Mouse (Mus musculus) forebrain, postnatal 0 days (tissue): ENCODE results near the gene Large1. TPM values are rescaled to one million over a fixed set of nuclear protein-coding genes. Genes with fewer than 3 reads are reported as not detected.
"Not testable (repeated sequence)": the region's sequence is repeated elsewhere in the genome, so short reads cannot be mapped to it uniquely, and the experiment has no call there.

Experiments used
- ATAC-seq: fragments of 200-750 bp; cut with Nextera tagmentation; 2 replicates; pipeline ENCODE4 v1.8.0; 2017; ENCODE audit warnings: mild to moderate bottlenecking, moderate library complexity
- DNase-seq: peaks from one replicate; pipeline ENCODE4 v3.0.0-alpha.2; 2015
- H3K27ac ChIP-seq: fragments of 300-500 bp; sonication (generic); 2 replicates; pipeline ENCODE4 v1.5.1; 2014; ENCODE audit warnings: low read depth, mild to moderate bottlenecking, antibody characterized with exemption, low read length, moderate library complexity, mixed read lengths
- H3K27me3 ChIP-seq: fragments of 300-500 bp; sonication (generic); 2 replicates; pipeline ENCODE4 v1.6.1; 2014; ENCODE audit warnings: mild to moderate bottlenecking, low read length, mixed read lengths; ENCODE audit not compliant: insufficient read depth
- H3K36me3 ChIP-seq: fragments of 300-500 bp; sonication (generic); 2 replicates; pipeline ENCODE4 v1.6.1; 2014; ENCODE audit warnings: mild to moderate bottlenecking, moderate library complexity; ENCODE audit not compliant: insufficient read depth
- H3K4me1 ChIP-seq: fragments of 300-500 bp; sonication (generic); 2 replicates; pipeline ENCODE4 v1.6.1; 2014; ENCODE audit warnings: antibody characterized with exemption; ENCODE audit not compliant: insufficient read depth
- H3K4me2 ChIP-seq: fragments of 300-500 bp; sonication (generic); 2 replicates; pipeline ENCODE4 v1.6.1; 2014; ENCODE audit warnings: low read depth, mild to moderate bottlenecking, moderate library complexity
- H3K4me3 ChIP-seq: fragments of 300-500 bp; sonication (generic); 2 replicates; pipeline ENCODE4 v1.5.1; 2014; ENCODE audit warnings: low read depth, low read length, mixed read lengths
- H3K9ac ChIP-seq: fragments of 300-500 bp; sonication (generic); 2 replicates; pipeline ENCODE4 v1.6.1; 2014; ENCODE audit warnings: mild to moderate bottlenecking
- H3K9me3 ChIP-seq: fragments of 300-500 bp; sonication (generic); 2 replicates; pipeline ENCODE4 v1.6.1; 2016; ENCODE audit warnings: low read length
- CTCF ChIP-seq: sonication (generic); IDR thresholded peaks from 2 replicates; pipeline ENCODE4 v1.5.1; 2016; ENCODE audit warnings: antibody characterized with exemption, control low read depth, low read depth
- WGBS: fragments of 180-500 bp; shearing (Covaris S2); extraction: QIAGEN DNeasy Blood & Tissue Kit; methylation state at CpG from one replicate; pipeline ENCODE4 v1.1.7; 2014; 5-methylcytosine and 5-hydroxymethylcytosine counted together
- polyA plus RNA-seq: library from polyadenylated mRNA; unstranded; fragments of >200 nt; fragmentation: Nextera tagmentation; extraction: Ambion mirVana; gene quantifications from 2 replicates; pipeline ENCODE4 v1.2.1, GENCODE M21; 2015
- total RNA-seq: library from RNA; depleted of rRNA; stranded (reverse); fragments of >200 nt; gene quantifications from 2 replicates; pipeline ENCODE4 v1.2.3, GENCODE M21; 2014

The Large1 gene
- total and polyA plus RNA-seq, 2 experiments from 2014 or later: 16.7 to 112 TPM

DNA sequence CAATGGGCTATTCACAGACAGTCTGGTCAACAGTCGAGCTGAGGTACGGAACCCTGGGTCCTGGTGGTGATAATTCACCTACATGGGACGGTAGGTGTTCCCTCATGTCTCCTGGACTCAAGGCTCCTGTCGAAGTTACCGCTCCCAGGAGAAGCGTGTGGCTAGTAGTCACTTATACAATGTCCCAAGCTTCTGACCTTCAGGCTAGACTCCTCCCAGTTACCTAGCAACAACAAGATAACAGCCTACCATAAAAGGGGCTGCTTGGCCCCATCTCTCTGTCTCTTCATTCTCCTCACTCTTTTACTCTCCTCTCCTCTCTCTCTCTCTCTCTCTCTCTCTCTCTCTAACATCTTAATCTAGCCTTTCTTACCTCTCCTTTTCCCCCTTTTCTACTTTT is 217.9 kb downstream of the Large1 start:
- Histone ChIP-seq H3K4me2 (no peak overlapping the region), H3K4me1 (no peaks in the 10 kb centered on the region), H3K27me3 (no peaks in the 10 kb centered on the region), H3K4me3 (no peak overlapping the region), H3K36me3 (no peaks in the 10 kb centered on the region), H3K27ac (no peak overlapping the region), H3K9ac (no peak overlapping the region), H3K9me3 (no peaks in the 10 kb centered on the region)
- no peak for TF ChIP-seq CTCF
- WGBS: 95% methylated on average over 6 of the region's 6 CpGs
- DNase-seq (no peak), ATAC-seq (no peak)

DNA sequence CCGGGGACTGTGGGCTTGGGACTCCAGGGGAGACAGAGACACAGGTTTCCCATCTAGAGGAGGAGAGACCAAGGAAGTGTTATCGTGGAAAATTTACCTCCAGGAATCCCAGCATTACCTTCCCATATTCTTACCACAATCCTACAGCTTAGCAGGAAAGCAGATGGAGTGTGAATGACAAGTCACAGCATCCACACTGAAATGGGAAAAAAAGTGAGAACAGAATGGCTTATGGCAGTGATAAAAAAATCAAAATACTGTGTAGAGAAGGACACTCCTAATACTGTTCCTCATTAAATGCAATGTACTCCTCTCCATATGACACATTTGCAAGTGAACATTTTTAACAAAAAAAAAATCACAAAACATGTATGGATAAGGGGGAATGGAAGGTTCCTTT is 221.3 kb downstream of the Large1 start:
- H3K4me1 ChIP-seq: no peaks in the 10 kb centered on the region
- H3K36me3 ChIP-seq: no peaks in the 10 kb centered on the region
- WGBS: 73% methylated on average over 2 of the region's 2 CpGs
- no peak for TF ChIP-seq CTCF
- DNase-seq (no peak), ATAC-seq (peak; percentile 76)
- H3K27ac ChIP-seq: no peak overlapping the region
- no peak overlapping the region for H3K9ac ChIP-seq
- H3K9me3 ChIP-seq: no peaks in the 10 kb centered on the region
- no peaks in the 10 kb centered on the region for H3K27me3 ChIP-seq
- no peak overlapping the region for H3K4me3 ChIP-seq
- no peak overlapping the region for H3K4me2 ChIP-seq

DNA sequence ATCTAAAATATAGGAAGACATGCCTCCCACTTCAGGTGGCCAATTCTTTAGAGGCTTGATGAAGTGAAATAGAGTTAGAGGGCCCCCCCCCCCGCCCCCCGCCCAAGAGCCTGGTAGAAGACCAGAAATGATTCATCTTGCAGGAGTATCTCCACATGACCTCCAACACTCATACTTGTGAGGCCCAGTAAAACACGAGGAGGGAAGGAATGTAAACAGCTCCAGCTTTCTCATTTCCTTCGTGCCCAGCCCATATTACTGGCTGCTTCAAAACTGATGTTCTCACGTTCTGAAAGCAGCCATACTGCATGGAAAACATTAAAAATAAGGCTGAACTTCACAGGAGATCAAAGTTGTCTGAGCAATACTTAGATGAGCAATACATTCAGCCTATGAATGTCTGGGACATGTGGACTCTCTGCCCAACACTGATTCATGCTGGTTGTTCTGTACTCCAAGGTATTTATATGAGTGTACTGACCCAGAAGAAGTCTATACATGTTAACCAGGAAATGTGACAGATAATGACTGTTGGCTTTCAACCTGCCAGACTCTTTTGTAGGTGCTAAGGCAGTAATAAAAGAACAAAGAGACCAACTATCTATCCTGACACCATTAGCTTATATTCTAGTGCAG is 229.4 kb downstream of the Large1 start:
- Histone ChIP-seq H3K4me3 (no peak overlapping the region), H3K36me3 (no peaks in the 10 kb centered on the region), H3K27me3 (no peaks in the 10 kb centered on the region), H3K4me2 (no peak overlapping the region), H3K9me3 (no peaks in the 10 kb centered on the region), H3K4me1 (no peaks in the 10 kb centered on the region), H3K9ac (no peak overlapping the region), H3K27ac (no peak overlapping the region)
- ATAC-seq (no peak), DNase-seq (no peak)
- 83% methylated on average over 5 of the region's 5 CpGs for WGBS
- TF ChIP-seq CTCF: no peak

DNA sequence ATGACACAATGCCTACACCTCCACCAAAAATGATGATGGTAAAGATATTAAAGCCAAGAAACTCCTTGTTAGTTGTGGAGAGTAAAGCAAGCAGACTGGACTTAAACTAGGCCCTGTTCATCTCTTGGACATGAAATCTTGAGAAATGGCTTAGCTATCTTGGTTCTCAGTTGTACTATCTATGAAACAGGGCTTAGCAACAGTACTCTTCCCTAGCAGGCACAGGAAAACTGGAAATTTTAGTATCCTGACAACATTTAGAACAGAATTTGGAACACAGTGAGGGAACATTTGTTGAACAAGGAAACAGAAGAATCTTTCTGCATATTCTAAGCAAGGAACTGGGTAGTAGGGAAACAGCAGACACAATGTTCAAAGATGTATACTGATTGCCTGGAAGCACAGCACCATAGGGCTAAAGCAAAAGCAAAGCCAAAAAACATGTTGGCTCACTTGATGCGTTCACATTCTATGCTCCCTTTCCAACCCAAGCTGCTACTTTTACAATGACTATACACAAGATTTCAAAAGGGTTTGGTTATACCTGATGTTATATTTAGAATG is 240.9 kb downstream of the Large1 start:
- DNase-seq: peak; percentile 66
- TF ChIP-seq CTCF: no peak

DNA sequence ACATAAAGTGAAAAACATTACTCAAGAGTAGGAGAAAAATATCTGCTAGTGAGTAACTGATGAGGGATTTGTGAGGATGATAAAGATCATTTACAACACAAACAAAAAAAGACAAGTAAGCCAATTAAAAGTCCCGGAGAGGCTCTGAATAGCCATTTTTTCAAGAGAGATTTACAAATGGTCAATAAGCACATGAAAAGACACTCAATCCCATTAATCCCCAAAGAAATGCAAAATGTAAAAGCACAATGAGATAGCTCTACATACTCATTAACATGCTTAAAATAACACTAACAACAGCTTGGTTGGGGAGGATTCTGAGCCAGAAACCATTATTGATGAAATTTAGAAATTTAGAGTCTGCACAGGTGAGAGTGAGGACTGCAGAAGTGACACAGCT is 249.3 kb downstream of the Large1 start:
- Histone ChIP-seq H3K4me2 (no peak overlapping the region), H3K9me3 (no peaks in the 10 kb centered on the region), H3K27me3 (no peaks in the 10 kb centered on the region), H3K4me3 (no peak overlapping the region), H3K4me1 (no peaks in the 10 kb centered on the region), H3K36me3 (no peaks in the 10 kb centered on the region), H3K9ac (no peak overlapping the region), H3K27ac (no peak overlapping the region)
- no peak for DNase-seq
- TF ChIP-seq CTCF: no peak
- ATAC-seq: 0 out of 2 replicates have a peak, but pooled peaks have one; percentile 12
- WGBS: 5% methylated on average over 1 of the region's 1 CpGs

More for the DNA sequence above, 240.9 kb downstream of the Large1 start:
- peak; percentile 94 for ATAC-seq
- H3K4me1 ChIP-seq: no peaks in the 10 kb centered on the region
- no peak overlapping the region for H3K4me3 ChIP-seq
- no peaks in the 10 kb centered on the region; the same call in 1 of the 2 replicates for H3K36me3 ChIP-seq
- H3K4me2 ChIP-seq: no peak overlapping the region
- H3K9ac ChIP-seq: no peak overlapping the region
- H3K27me3 ChIP-seq: no peaks in the 10 kb centered on the region
- WGBS: 53% methylated on average over 1 of the region's 1 CpGs
- peak overlapping the region; percentile 9; the same call in 1 of the 2 replicates for H3K27ac ChIP-seq
- H3K9me3 ChIP-seq: no peaks in the 10 kb centered on the region

DNA sequence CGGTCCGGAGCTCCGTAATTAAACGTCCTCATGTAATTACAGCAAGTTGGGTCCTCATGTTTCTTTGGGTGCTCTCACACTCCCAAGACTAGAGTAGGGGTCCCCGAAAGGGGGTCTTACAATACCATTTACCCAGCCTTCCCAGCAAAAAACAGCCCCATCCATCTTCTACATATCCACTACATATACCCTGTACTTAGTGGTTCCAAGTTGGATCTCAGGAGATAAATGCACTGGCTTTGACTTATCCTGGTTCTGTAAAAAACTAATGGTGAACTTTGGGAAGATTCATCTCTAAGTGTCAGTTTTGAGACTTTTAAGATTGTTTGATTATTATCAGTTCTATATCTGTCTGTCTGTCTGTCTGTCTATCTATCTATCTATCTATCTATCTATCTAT is 252.3 kb downstream of the Large1 start:
- Histone ChIP-seq H3K27ac (no peak overlapping the region), H3K27me3 (no peaks in the 10 kb centered on the region), H3K9ac (no peak overlapping the region), H3K4me1 (no peaks in the 10 kb centered on the region), H3K36me3 (no peaks in the 10 kb centered on the region), H3K4me2 (no peak overlapping the region), H3K4me3 (no peak overlapping the region), H3K9me3 (no peaks in the 10 kb centered on the region)
- over 99% methylated on average over 5 of the region's 5 CpGs for WGBS
- ATAC-seq (no peak), DNase-seq (no peak)
- no peak for TF ChIP-seq CTCF

DNA sequence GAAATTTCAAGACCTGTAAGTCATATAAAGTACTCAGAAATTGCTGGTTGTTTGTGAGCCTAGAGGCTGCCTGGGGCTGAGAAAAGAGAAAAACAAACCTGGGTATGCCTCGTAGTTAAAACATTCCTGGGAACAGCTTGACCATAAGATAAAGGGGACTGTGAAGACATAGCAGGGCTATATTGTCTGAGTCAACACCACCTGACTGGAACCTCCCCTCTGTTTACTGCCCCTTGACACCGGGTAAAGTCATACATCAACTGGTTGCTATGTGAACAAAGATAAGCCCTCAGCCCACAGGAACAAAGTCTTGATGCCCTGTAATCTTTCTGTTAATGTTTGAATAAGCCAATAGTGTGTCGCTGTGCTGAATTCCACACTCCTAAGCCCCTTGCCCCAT is 252.7 kb downstream of the Large1 start:
- ATAC-seq, H3K9me3 ChIP-seq, H3K27me3 ChIP-seq, H3K4me2 ChIP-seq, H3K4me1 ChIP-seq, H3K4me3 ChIP-seq, H3K9ac ChIP-seq, H3K27ac ChIP-seq, DNase-seq, H3K36me3 ChIP-seq: not testable (repeated sequence)
- 50% methylated on average over 3 of the region's 3 CpGs for WGBS
